Mouse (Mus musculus): ENCODE measurements at regions not wholly inside any gene's neighbourhood (a gene's known extent, or its start where the extent isn't known, plus 50 kb on each side); places are given as distances from the start of the nearest gene placed in this dataset.
A peak's percentile ranks its signal among the peaks of the same experiment; 100 is the strongest.

DNA sequence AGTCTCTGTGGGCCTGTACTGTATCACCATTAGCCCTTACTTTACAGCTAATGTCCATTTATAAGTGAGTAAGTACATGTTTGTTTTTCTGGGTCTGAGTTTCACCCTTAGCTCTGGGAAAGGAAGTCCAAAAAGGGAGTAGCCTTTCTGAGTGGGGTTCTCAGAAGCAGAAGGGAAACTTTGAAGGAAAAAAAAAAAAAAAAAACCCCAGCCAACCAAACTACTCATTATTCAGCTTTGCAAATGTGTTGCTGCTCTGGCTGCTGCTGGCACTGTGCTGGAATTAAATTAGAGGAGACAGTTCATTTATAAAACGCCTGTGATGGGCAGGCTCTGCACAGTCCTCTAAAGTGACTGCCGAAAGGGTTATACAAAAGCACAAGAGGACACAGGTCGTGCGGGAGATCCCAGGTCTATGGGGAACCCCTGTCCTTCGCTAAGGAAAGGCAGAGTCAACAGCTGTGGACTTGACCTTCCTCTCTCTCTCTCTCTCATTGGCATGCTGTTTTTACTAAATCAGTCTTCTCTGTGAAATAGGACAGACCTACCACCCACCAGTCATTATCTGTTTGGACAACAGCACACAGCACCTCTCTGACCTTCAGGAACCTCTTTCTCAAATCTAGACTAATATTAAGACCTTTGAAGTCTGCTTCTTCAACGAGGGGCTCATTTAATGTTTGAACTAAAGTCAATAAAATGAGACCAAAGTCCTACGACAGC, 165.4 kb downstream of the Cd47 start:
- DNase-seq: no peak

DNA sequence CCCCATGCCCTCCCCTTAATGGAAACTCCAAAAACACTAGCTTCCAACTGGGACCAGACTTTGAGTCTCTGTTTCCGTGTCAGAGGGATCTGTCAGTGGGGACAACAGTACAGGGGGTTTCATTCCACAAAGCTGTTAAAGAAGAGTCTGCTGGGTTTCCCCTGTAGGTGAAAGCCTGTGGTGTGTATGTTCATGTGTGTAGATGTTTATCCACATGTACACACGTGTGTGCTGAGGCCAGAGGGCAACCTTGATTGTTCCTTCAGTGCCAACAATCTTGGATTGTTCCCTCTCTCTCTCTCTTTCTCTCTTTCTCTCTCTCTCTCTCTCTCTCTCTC, 165.9 kb downstream of the Cd47 start:
- no peak for DNase-seq

DNA sequence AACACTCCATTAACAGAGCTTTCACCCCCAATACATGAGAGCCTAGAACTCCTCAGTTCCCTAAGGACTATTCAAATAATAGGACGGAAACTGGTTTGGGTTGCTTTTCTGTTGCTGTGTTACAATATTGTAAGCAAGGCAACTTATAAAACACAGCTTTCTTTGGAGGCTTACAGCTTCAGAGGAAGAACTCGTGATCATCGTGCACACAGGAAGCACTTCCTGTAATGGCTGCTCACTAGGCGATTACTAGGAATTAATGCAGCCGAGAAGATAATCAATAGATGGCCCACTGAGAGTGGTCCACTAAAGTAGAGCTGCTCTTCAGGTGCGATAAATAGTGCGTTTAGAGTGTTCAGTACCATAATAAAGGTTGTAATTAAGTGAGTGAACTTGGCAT, 166.8 kb downstream of the Cd47 start:
- no peak for DNase-seq

DNA sequence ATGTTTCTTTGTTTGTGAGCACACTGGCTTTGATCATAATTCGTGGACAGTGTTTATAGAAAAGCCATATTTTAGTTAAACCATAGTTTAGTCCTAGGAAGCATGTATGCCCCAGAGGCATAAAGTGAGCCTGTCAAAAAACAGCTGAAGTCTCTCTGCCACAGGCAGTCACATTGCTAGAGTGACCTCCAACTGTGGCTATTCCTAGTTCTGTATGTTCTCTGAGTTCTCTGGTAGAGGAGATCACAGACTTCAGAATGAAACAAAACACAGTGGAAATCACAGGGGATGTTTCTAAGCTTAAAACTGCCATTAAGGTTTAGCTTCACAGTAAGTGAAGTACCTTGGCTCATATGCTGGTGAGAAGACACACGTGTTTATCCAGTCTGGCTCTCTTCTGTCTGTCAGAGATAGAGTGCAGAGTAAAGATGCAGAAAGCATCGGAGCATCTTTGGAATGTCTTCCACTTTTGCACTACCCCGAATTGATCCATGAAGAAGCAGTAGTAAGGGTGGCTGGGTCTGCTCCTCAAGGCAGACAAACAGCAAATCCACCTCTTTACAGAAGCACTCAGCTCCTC, 168.0 kb downstream of the Cd47 start:
- no peak for DNase-seq

DNA sequence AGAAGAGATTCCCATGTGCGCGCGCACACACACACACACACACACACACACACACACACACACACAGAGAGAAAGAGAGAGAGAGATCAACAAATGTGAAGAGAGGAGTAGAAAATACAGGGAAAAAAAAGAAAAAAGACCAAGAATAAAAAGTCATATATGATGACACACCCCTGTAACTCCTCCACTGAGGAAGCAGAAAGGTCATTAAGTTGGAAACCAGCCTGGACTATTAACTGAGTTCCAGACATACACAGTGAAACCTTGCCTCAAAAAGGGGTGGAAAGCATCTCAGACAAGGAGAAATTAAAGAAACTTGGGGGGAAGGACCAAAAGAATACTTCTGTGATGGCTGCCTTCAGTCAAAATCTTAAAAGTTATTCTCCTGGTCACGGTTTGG, 168.7 kb downstream of the Cd47 start:
- no peak for DNase-seq

DNA sequence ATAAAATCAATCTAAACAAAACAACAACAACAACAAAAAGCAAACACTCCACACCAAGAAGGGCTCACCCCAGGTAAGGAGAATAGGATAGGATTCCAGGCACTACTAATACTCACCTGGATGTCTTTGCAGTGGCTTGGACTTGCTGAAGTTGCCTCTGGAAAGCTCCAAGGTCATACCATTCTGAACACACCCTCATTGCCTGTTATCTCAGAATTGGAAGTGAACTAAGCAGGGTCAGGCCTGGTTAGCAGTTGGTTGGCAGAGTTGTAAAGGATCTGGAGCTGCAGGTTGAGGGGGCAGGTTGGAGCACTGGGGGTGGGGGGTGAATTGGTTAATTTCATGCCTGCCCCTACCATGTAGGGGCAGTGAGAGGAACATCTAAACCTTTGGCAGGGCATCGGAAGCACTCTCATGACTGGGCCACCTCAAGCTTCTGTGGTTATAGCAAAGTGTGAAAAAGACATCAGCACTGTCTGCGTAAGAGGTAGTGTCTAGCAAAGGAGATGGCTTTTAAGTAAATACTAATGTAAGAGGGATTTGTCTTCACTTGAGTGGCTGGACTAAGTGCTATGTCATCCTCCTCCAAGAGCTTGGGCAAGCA, 169.5 kb downstream of the Cd47 start:
- DNase-seq: no peak

DNA sequence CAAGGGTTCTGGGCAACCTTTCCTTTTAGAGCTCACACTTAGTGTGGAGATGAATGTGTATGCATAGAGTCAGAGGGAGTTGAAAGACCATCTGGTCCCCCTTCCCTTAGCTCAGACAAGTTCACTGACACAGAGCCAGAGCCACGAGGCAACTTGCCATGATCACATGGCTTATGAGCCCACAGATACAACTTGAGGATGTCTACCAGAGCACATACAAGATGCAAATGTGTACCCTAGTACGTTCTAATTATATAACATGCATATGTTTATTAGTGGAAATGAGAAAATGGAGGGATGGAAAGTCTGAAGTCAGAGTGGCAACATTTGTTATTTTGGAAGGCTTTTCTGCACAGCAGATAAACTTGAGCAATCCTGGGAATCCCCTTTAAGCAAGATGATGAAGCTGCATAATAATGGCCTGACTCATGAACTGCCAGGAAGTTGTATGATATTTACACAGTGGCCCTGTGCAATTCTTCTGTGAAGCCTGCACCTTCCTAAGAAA, 170.0 kb downstream of the Cd47 start:
- no peak for DNase-seq

DNA sequence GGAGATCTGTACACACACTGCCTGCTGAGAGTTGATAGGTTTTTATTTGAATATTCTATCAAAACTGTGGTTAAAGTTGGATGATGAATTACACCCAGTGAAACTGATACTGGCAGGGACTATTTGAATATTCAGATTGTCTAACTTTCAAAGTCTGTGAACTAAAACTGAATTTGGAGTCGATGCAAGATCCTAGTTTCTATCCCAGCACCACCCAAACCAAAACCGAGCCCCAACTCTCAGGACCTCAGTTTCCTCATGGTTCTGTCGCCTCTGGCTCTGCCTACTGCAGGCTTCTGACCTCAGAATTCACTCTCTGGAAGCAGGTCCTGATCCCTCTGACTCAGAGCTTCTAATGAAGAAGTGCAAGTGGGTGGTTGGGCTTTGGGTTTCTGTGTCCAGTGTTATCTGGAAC, 170.8 kb downstream of the Cd47 start:
- no peak for DNase-seq

DNA sequence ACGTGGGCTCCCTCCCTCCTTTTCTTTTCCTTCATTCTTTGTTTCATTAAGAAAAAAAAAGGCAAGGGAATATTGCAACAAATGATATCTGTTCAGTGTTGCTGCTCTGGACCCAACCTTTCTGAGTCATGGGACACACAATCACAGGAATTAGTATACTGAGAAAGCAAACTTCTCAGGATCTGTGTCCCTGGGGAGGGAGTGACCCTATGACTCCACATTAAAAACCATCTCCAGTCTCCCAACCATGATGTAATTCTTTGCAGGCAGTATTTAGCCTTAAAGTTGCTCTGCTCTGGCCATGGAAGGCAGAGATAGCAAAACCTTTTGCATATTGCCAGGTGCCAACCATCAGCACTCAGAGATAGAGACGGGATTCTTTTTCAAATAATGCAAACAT, 176.9 kb downstream of the Cd47 start:
- DNase-seq: no peak

DNA sequence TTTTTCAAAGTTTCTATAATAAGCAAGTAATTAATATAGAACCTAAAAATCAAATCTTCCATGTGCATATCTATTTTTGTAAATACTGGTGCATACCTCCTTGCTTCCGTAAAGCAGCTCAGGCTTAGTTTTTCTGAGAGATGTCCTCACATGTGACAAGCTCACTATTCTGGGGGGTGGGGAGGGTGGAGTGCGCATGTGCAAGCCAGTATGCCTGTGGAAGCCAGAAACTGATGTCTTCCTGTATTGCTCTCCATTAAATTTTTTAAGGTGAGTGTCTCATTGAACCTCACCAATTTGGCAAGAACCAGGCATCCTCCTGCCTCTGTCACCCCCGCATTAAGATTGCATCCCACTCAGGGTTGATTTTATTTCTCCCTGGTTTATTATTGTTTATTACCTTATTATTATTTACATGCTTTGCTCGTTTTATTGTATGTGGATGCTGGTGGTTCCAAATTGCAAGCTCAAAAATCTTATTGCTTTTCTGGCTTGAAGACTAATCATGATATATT, 179.2 kb downstream of the Cd47 start:
- no peak for DNase-seq

DNA sequence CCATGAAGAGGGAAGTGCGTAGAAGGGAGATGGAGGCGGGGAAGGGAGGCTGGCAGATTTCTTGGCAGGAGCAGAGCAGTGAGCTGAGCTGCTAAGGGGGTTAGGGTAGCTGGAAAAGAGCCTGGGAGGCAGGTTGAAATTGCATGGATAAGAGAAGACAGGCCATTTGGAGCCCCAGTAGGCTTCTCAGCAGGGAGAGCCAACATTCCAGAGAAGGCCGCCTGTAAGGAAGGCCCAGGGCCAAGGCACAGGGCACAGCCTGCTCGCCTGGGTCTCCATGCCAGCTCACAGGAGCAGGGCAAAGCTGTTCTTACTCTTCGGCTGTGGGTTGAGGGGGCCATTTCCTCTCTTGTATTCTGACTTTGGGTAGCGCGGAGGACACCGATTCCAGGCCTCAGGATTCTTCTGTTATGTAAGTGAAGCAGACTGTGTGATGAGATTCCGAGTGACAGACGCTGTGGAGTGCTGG, 179.9 kb downstream of the Cd47 start:
- peak; percentile 26 for DNase-seq

DNA sequence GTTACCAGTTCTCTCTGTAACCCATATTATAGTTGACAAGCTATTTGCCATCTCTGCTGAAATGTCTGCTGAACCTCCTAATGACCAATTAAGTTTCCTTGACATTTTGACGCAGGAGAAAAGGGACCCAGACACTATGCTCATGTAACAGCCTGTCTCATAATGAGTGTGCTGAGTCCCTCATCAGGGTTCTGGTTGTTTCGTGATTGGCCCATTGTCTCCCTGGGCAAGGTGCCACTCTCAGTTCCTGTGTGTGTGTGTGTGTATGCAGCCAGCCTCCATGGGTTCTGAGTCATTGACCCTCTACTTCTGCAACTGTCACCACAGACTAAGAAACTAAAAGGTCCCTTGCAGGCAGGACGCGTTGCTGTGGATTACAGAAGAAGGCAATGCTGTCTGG, 181.8 kb downstream of the Cd47 start:
- DNase-seq: no peak

DNA sequence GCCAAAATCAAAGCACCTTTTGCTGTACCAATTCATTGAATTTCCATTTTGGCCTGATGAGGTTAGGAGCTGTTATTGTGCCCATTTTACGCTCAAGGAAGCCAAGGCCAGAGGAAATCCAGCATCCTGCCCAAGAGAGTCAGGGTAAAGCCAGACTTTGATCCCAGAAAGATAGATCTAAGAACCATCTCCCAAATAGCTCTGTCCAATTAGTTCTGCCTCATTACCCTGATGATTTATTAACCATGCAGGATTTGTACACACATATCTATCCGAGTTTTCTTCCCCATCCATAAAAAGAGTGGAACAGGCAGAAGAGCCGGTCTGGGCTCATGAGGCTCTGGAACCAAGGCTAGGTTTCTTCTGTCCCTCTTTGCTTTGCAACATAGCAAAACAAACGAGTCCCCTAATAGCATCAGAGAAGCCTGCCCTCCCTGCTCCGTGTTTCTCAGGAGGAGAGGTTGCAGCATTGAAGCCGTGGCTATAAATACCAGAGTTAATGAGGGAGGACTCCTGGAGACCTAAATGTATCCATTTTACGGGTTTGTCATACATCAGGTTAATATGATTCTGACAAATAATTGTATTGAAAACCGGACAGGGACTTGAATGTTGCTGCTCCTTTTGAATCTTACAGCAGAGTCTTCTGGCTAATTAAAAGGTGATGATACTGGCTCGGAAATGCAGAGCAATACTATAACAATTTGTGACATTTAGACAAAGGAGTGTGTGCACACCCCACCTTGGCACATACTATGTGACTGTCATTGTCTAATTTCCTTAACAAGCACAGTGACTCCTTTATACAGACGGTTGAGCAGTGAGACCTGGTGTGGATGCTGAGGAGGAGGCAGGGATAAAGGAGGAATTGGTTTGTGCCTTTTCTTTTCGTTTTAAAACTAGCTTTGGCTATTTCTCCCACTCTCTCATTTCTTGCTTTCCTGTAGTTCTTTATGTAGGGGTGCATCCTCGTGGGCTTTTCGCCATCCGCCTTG, 185.0 kb downstream of the Cd47 start:
- DNase-seq: no peak

DNA sequence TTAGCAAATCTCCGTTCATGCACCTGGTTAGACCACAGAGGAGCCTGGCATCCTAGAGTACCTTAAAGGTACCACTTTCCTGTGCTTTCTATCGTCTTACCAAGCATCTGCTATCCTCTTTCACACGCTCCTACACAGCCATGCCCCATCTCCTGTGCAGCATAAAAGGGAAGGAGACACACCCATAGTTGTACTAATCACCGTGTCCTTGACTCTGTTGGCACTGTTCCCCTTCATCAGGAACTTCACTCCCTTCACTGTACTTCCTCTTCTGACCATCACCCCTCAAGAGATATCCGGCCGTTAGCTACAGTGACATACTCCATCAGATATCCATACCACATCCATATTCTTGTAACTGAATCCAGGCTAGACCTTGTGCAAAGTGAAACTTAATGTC, 186.6 kb downstream of the Cd47 start:
- DNase-seq: no peak

DNA sequence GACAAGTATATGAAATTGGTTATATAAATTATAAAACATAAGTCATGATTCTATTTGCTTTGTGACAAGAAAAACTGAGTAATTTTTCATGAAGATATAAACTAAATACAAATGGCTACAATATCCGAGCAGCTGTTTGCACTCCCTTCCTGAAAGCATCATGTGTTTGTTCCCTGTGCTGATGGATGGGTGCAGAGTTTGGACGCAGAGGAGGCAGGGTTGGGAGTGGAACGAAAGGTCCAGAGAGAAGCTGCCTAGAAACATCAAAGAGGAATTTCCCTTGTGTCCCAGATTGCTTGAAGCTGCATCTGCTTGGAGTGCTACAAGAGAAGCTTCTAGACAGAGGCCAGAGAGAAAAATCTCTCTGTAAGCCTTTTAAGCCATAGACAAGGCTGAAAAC, 195.5 kb downstream of the Cd47 start:
- no peak for DNase-seq

DNA sequence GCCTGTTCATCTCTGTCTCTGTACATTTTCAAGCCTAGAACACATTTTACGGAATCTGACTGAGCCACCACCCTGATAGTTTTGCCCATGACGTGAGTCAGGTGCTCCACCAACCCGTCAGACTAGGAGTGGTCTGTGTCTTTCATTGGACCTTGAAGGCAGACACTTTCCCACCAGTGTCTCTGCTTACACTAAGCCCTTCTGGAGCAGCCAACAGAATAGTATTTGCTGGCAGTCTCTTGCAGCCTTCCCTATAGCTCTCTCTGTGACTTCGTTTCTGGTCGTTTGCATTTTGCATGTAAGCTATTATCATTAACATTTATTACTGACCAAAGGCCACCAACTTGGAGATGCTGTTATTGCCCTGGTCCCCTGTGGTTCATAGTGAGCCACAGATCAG, 196.3 kb downstream of the Cd47 start:
- no peak for DNase-seq

DNA sequence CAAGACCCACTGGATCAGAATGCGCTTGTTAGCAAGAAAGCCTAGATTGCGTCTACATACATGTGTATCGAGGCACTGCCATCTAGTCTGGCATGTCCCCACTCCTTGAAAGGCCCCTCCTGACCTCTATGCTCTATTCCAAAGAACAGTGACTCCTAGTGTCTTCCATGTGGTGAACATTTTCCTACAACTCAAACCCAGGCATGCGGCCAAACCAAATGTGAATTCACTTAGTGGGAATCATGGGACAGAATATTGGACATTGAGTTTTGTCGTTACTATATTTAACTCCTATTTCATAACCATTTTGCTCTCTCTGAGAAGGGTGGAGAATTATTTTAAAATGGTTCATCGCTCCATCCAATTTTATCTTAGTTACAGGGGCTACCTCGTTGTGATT, 196.7 kb downstream of the Cd47 start:
- peak; percentile 65 for DNase-seq

DNA sequence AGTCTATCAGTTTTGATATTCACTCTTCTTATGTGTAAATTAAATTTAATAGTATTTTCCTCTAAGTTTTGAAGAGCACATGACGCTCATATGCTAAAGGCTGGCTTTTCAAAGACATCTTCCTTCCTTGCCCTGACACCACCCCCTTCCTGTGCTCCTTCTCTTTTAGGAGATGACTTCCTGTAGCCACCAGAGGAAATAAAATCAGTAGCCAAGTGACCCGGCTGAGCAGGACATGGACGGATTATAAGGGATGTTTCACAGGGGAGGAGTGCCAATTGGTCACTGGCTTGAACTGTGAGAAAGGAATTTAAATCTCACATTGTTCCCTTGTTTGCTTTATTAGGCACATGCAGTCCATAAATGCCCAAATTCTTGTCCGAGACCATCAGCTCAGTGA, 200.5 kb downstream of the Cd47 start:
- DNase-seq: no peak

DNA sequence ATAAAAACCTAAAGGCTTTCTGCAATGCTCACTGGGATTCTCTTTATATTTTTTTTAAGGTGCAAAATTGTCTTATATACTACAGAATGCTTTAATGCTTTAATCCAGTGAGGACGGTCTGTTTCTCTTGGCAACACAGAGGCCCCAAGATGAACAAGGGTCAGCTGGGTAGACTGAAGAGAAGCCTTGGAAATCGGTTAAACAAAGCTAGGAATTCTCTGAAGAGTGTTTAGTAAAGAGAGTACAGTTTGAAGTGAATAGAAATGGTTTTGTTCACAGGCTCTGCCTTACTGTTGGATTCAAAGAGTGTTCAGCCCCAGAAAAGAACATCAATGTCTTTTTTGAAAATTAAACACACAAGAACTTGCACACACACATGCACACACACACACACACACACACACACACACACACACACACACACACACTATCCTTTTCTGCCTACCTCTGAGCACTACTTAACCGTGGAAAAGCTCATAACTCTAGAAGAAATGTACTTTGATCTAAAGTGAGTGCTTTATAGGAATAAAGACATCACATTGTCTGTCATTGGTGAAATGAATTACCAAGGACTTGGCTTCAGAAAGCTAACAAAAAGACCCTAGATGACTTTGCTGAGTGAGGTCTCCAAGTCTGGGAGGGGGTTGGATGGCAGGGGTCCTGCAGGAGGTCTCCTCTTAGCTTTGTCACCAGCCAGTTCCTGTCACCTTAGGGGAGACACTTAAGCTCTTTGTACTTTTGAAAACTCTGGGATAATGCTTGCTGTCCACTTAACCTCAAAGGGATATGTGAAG, 201.5 kb downstream of the Cd47 start:
- DNase-seq: no peak

DNA sequence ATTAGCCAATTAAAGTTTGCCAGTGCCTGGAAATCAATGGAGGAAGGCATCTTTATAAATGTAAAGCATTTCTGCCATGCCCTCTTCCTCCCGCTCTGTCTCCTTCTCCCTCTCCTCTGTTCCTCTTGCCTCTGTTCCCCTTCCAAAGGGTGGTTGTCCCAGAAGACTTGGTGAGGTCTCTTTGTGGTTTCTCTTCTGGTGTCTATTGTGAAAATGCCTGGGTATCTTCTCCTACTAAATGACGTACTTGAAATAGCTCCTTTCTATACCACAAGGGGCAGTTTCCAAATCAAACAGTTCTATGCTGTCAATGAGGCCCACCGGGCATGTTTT, 202.1 kb downstream of the Cd47 start:
- DNase-seq: no peak

DNA sequence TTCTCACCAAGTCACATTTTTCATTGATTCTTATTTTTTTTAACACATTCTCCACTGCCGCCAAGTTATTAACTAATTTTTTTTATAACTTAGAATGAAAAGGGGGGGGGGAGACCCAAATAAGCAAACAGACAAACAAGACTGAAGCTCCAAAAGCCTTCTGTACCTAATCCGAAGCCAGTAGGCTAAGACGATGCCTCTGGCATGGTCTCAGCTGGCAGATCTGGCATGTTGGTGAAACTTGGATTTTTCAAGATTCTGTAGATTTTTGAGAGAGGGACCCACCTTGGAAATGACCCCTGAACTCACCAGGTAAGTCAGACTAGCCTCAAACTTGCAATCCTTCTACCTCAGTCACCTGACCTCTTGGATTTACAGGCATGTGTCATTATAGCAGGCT, 208.7 kb downstream of the Cd47 start:
- no peak for DNase-seq

DNA sequence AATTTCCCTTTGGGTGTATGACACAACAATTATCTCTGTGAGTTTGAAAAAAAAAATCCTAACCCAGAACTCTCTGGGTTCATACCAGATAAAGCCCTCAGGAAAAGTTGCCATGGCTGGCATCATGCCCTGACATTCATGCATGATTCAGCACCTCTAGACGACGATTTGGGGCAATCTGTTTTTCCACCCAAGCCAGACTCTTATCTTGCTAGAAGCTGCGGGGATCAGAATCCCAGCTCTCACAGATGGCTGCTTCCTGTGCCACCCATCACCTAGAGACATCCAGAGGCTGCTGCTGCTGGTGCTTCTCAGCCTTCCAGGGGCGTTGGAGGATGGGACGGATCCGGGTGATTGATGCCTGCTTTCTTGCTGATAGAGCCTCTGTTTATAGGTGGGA, 209.2 kb downstream of the Cd47 start:
- DNase-seq: no peak

Measured in gastrocnemius, postnatal 10 days (tissue).